Mouse (Mus musculus) liver, adult 2 months (tissue): Measurements from ENCODE around the gene Urgcp. TPM values are rescaled to one million over a fixed set of nuclear protein-coding genes. Genes with fewer than 3 reads are reported as not detected.

Experiments
- DNase-seq: peaks from one replicate; pipeline ENCODE4 v3.0.0-alpha.2; 2011; ENCODE audit warnings: low read depth, low spot score; ENCODE audit errors: extremely low read depth
- H3K27ac ChIP-seq: fragments of 200-500 bp; replicated peaks from 2 replicates; pipeline ENCODE4 v1.5.1; 2012; ENCODE audit warnings: low read depth, mild to moderate bottlenecking, control low read depth, inconsistent platforms, low read length; ENCODE audit not compliant: insufficient read depth
- H3K27me3 ChIP-seq: fragments of 200-500 bp; 2 replicates; pipeline ENCODE4 v1.6.1; 2012; ENCODE audit warnings: mild to moderate bottlenecking, moderate library complexity, low read length, inconsistent platforms; ENCODE audit not compliant: control insufficient read depth, insufficient read depth
- H3K36me3 ChIP-seq: fragments of 200-500 bp; 2 replicates; pipeline ENCODE4 v1.6.1; 2012; ENCODE audit warnings: low read length, inconsistent platforms; ENCODE audit not compliant: control insufficient read depth, insufficient read depth
- H3K4me1 ChIP-seq: fragments of 200-500 bp; 2 replicates; pipeline ENCODE4 v1.6.1; 2011; ENCODE audit warnings: low read length; ENCODE audit not compliant: control insufficient read depth, insufficient read depth
- H3K4me3 ChIP-seq: fragments of 200-500 bp; 2 replicates; pipeline ENCODE4 v1.5.1; 2011; ENCODE audit warnings: low read depth, mild to moderate bottlenecking, control low read depth, low read length, moderate library complexity; ENCODE audit not compliant: insufficient read depth
- H3K79me2 ChIP-seq: fragments of 200-500 bp; 2 replicates; pipeline ENCODE4 v1.6.1; 2012; ENCODE audit warnings: inconsistent platforms, mild to moderate bottlenecking, low read length, moderate library complexity; ENCODE audit not compliant: control insufficient read depth, insufficient read depth
- H3K9ac ChIP-seq: fragments of 200-500 bp; 2 replicates; pipeline ENCODE4 v1.6.1; 2012; ENCODE audit warnings: low read depth, mild to moderate bottlenecking, control low read depth, inconsistent platforms, low read length
- CTCF ChIP-seq: fragments of 200-500 bp; IDR thresholded peaks from 2 replicates; pipeline ENCODE4 v1.5.1; 2011; ENCODE audit warnings: low read depth, low read length, control low read depth
- POLR2A ChIP-seq: fragments of 200-500 bp; IDR thresholded peaks from 2 replicates; pipeline ENCODE4 v1.6.1; 2011; ENCODE audit warnings: low read length, control low read depth; ENCODE audit not compliant: insufficient read depth; ENCODE audit errors: extremely low read depth
- WGBS: fragments of 180-500 bp; shearing (Covaris S2); methylation state at CpG from one replicate; pipeline ENCODE4 v1.1.7; 2018; 5-methylcytosine and 5-hydroxymethylcytosine counted together
- polyA plus RNA-seq: library from polyadenylated mRNA; depleted of rRNA; stranded (reverse); fragments of >200 nt; gene quantifications from 2 replicates; pipeline ENCODE4 v1.2.3, GENCODE M21; 2012
- total RNA-seq: library from RNA; depleted of rRNA; stranded (reverse); fragments of >200 nt; gene quantifications from 2 replicates; pipeline ENCODE4 v1.2.3, GENCODE M21; 2014

Urgcp gene
- total and polyA plus RNA-seq, 2 experiments, result 9.5 to 16.8 TPM

GRCm38 (mm10) chr11:5715179-5715578, 47.0 kb downstream of the Urgcp start:
- H3K36me3 ChIP-seq, result peaks cover 26% of the 10 kb centered on the region; the same call in 1 of the 2 replicates

GRCm38 (mm10) chr11:5707530-5708353, 54.4 kb downstream of the Urgcp start:
- peak overlapping the region; percentile 76 for H3K4me3 ChIP-seq
- DNase-seq, result peak; percentile 69
- H3K27me3 ChIP-seq, result no peaks in the 10 kb centered on the region
- TF ChIP-seq CTCF (no peak), POLR2A (peak; percentile 90)
- H3K79me2 ChIP-seq, result peaks cover 9% of the 10 kb centered on the region; the same call in 1 of the 2 replicates
- H3K36me3 ChIP-seq, result no peaks in the 10 kb centered on the region; the same call in 1 of the 2 replicates
- peak overlapping the region; percentile 81 for H3K9ac ChIP-seq
- H3K4me1 ChIP-seq, result peaks cover 5% of the 10 kb centered on the region
- H3K27ac ChIP-seq, result peak overlapping the region; percentile 54
- 17% methylated on average over 50 of the region's 50 CpGs for WGBS

More at GRCm38 (mm10) chr11:5715179-5715578, 47.0 kb downstream of the Urgcp start:
- Histone ChIP-seq H3K27ac (no peak overlapping the region), H3K9ac (no peak overlapping the region), H3K27me3 (no peaks in the 10 kb centered on the region), H3K4me3 (no peak overlapping the region), H3K4me1 (no peaks in the 10 kb centered on the region), H3K79me2 (no peaks in the 10 kb centered on the region)
- no peak for TF ChIP-seq POLR2A
- TF ChIP-seq CTCF, result no peak
- DNase-seq, result no peak
- WGBS, result 93% methylated on average over 9 of the region's 9 CpGs

GRCm38 (mm10) chr11:5706874-5707529, 55.2 kb downstream of the Urgcp start:
- 1% methylated on average over 43 of the region's 43 CpGs for WGBS
- TF ChIP-seq CTCF (no peak), POLR2A (no peak)
- peak overlapping the region; percentile 76 for H3K4me3 ChIP-seq

GRCm38 (mm10) chr11:5705972-5706371, 56.2 kb downstream of the Urgcp start:
- peaks cover 10% of the 10 kb centered on the region for H3K4me1 ChIP-seq
- 92% methylated on average over 9 of the region's 9 CpGs for WGBS
- no peak overlapping the region for H3K27ac ChIP-seq
- no peak overlapping the region for H3K9ac ChIP-seq
- H3K36me3 ChIP-seq, result no peaks in the 10 kb centered on the region; the same call in 1 of the 2 replicates
- TF ChIP-seq POLR2A (no peak), CTCF (no peak)
- DNase-seq, result no peak
- H3K4me3 ChIP-seq, result no peak overlapping the region
- no peaks in the 10 kb centered on the region for H3K27me3 ChIP-seq
- H3K79me2 ChIP-seq, result peaks cover 9% of the 10 kb centered on the region; the same call in 1 of the 2 replicates

More at GRCm38 (mm10) chr11:5706874-5707529, 55.2 kb downstream of the Urgcp start:
- H3K27ac ChIP-seq, result peak overlapping the region; percentile 54
- peaks cover 9% of the 10 kb centered on the region; the same call in 1 of the 2 replicates for H3K79me2 ChIP-seq
- no peaks in the 10 kb centered on the region for H3K27me3 ChIP-seq
- H3K36me3 ChIP-seq, result no peaks in the 10 kb centered on the region; the same call in 1 of the 2 replicates
- H3K9ac ChIP-seq, result peak overlapping the region; percentile 81
- peak; percentile 35 for DNase-seq
- peaks cover 7% of the 10 kb centered on the region for H3K4me1 ChIP-seq

GRCm38 (mm10) chr11:5703341-5703740, 58.8 kb downstream of the Urgcp start:
- DNase-seq, result no peak
- no peaks in the 10 kb centered on the region; the same call in 1 of the 2 replicates for H3K36me3 ChIP-seq
- peaks cover 14% of the 10 kb centered on the region for H3K4me1 ChIP-seq
- no peak overlapping the region for H3K9ac ChIP-seq
- H3K4me3 ChIP-seq, result no peak overlapping the region
- H3K27me3 ChIP-seq, result no peaks in the 10 kb centered on the region
- peaks cover 9% of the 10 kb centered on the region; the same call in 1 of the 2 replicates for H3K79me2 ChIP-seq
- 73% methylated on average over 1 of the region's 1 CpGs for WGBS
- H3K27ac ChIP-seq, result no peak overlapping the region
- TF ChIP-seq POLR2A, result no peak
- no peak for TF ChIP-seq CTCF
